Mouse (Mus musculus): ENCODE data around the gene Pou6f2.
A peak's percentile ranks its signal among the peaks of the same experiment; 100 is the strongest.

Gene Pou6f2

DNA sequence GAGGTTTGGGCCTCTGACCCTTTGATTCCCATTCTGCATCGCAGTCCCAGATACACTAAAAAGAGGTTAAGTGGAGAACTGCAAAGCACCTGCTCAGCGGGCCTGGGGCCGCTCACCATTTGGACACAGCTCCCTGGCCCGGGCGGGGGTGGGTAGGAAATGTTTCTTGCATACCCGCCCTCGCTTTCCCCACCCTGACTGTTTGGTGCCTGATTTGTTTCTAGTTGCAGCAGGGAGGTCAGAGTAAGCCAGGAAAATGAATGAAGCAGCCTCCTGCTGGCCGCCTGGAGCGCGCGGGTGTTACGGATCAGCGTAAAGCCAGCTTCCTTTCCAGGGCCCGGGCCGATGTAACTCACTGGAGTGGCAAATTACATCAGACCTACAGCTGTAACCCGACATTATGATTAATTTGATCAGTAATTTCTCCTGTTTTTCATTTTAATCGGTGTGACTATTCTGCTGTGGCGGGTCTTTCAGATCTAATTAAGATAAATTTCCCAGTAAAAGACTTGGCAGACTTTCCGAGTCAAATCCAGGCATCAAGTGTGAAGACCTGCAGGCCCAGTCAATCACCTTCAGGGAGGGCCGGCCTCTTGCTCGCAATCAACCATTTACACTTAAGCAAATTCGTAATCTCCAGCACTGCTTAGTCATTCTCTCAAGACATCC, 178.8 kb downstream of the Pou6f2 start:
- DNase-seq (ENCODE audit: low read depth): no peak

DNA sequence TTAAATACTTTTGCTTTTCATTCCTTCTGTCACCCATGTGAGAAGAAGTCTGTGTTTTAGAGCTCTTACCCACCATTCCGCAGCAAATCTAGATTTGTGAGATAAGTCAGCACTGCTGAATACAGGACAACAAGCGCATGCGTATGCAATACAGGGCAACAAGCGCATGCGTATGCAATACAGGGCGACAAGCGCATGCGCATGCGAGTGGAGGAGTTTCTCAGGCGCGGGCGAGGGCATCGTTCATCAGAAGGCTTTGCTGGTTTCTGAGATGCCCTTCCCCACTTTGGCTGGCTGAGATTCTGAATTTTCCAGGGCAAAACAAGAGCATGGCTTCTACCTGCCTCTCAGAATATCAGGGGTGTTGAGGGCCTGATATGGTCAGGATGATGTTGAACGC, 186.2 kb downstream of the Pou6f2 start:
- DNase-seq (ENCODE audit: low read depth): no peak

DNA sequence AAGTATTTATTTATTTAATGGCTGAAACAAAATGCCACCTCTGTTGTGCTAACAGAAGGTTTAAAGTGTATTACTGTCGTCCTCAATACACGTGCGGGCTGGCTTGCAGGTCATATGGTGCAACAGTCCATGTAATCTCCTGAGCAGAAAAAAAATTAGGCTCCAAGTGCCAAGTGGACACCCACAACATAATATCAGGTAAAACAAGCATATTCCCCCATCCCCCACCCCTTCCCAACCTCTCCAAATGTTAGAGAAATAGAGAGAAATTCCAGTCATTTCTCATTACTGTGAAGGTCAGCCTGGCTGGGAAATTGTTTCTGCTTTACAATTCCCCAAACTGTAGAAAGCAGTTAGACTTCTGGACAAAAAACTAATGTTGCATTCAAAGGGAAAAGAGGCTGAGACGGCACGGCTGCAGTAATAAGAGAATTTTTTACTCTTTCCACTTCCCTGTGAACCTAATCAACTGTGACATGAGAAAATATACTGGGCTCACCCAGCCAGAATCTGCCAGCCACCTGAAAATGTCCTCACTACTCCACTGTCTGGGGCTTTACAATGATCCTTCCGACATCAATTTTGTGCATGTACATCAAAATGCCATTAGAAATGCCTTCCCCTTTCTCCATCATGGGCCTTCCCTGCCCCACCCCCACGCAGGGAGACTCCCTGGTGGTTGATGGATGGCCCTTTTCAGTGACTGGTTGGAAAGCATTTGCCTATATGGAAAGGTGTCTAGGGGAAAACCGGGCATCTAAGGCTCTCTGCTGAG, 192.8 kb downstream of the Pou6f2 start:
- no peak for DNase-seq (ENCODE audit: low read depth)

- DNase-seq (ENCODE audit: low read depth): no peak
These were observed 223.5 kb downstream of the Pou6f2 start for GRCm38 (mm10) chr13:18174003-18174402.

DNA sequence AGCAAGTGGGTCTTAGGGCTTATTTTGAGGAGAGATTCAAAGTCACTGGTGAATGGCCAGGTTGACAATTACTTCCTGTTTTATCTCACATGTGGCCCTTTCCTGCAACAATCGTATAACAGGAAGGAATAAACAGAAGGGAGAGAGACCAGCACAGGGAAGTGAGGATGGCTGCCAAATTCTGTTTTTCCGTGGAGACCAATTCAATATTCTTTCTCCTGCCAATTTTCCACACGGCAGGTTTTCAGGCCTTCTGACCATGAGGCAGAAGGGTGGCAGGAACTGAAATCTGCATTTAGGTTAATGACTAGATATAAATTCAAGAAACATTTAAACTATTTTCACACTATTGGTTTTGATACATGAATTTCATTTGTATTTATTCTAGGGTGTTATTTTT, 224.5 kb downstream of the Pou6f2 start:
- no peak for DNase-seq (ENCODE audit: low read depth)

GRCm38 (mm10) chr13:18172334-18172733, 225.2 kb downstream of the Pou6f2 start:
- no peak for DNase-seq (ENCODE audit: low read depth)

DNA sequence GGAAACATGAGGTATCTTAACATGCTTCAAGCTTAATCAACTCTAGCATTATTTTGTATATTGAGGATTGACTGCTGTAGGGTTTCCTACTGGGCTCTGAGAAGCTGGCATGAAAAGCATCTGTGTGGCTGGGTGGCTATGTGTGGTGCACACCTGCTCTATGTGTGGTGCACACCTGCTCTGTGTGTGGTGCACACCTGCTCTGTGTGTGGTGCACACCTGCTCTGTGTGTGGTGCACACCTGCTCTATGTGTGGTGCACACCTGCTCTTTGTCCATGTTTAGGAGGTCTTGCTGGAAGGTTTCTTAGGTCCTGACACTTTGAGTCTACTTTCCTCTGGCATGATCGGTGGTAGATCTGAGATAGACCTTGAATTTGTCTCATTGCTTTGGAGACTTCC, 233.3 kb downstream of the Pou6f2 start:
- no peak for DNase-seq (ENCODE audit: low read depth)

DNA sequence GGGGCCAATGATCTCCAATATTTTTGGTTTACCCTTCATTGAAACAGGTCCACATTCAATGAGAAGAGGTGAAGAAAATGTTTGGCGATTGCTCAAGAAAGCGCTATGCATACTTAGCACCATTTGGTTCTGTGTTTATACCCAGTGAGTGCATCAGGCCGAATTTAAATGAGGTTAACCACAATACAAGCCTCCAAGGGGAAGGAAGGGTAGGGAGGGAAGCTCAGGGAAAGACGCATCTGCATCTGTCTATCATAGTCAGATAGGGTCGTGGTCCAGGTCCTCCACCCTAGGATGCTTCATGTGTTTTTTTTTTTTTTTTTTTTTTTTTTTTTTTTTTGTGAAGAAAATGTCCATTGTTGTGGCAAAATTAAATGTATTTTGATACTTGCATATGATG, 236.9 kb downstream of the Pou6f2 start:
- no peak for DNase-seq (ENCODE audit: low read depth)

- DNase-seq (ENCODE audit: low read depth): no peak
These were observed 243.4 kb downstream of the Pou6f2 start for GRCm38 (mm10) chr13:18153949-18154582.

DNA sequence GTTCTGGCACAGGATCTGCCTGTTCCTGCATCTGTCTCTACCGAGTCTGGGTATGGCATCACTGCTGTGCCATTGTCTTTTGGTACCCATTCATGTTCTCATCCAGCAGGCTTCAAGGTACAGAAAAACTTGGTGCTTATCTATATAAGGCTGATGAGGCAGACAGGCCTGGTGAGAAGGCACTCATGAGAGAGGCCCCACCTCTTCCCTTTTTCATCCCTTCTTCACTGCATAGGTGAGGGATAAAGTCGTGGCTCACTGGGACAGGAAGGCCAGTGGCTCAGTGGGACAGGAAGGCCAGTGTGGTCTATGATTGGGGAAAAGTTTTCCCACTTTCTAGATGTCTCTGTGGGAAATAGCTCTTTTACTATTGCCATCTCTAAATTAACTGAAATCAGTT, 263.8 kb downstream of the Pou6f2 start:
- DNase-seq (ENCODE audit: low read depth): no peak

GRCm38 (mm10) chr13:18133193-18133592, 264.3 kb downstream of the Pou6f2 start:
- no peak for DNase-seq (ENCODE audit: low read depth)

- no peak for DNase-seq (ENCODE audit: low read depth)
These were observed 266.2 kb downstream of the Pou6f2 start for GRCm38 (mm10) chr13:18131324-18131723.

GRCm38 (mm10) chr13:18129697-18130096, 267.8 kb downstream of the Pou6f2 start:
- no peak for DNase-seq (ENCODE audit: low read depth)

- DNase-seq (ENCODE audit: low read depth): no peak
These were observed 268.7 kb downstream of the Pou6f2 start for GRCm38 (mm10) chr13:18128826-18129225.

DNA sequence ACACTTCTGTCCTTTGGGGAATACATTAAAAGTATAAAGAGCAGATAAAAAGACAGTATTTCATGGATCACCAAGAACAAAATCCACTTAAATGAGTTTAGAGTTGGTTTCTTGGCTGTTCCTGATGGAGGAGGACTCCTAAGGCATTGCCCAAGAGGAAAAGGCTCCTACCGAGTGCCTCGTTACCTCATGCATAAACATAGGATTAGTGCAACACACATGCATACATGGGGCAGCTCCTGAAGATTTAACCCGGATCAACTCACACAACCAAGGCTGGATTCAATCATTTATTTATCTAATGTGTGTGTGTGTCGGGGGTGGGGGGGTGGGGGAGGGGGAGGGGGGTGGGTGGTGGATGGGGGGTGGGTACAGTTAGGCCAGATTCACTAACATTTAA, 269.4 kb downstream of the Pou6f2 start:
- no peak for DNase-seq (ENCODE audit: low read depth)

- no peak for DNase-seq (ENCODE audit: low read depth)
These were observed 271.4 kb downstream of the Pou6f2 start for GRCm38 (mm10) chr13:18126111-18126510.

GRCm38 (mm10) chr13:18125226-18126000, 272.1 kb downstream of the Pou6f2 start:
- no peak for DNase-seq (ENCODE audit: low read depth)

DNA sequence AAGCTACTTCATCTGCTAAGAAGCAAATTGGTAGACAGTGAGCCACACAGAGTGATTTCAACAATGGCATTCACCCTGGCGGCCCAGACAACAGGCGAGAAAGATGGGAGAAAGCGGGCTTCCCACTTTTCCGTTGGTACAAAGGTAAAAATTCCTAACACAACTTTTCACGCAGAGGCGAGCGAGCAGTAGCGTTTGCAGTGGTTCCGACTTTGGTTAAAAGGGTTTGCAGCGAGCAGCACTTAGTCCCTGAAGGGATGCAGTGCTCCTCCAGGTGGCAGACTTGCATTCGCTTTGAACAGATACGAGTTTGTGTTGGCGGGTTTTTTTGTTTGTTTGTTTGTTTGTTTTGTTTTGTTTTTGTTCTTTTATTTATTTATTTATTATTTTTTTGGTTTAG, 273.1 kb downstream of the Pou6f2 start:
- DNase-seq (ENCODE audit: low read depth): peak; percentile 1

GRCm38 (mm10) chr13:18120406-18120805, 277.1 kb downstream of the Pou6f2 start:
- no peak for DNase-seq (ENCODE audit: low read depth)

DNA sequence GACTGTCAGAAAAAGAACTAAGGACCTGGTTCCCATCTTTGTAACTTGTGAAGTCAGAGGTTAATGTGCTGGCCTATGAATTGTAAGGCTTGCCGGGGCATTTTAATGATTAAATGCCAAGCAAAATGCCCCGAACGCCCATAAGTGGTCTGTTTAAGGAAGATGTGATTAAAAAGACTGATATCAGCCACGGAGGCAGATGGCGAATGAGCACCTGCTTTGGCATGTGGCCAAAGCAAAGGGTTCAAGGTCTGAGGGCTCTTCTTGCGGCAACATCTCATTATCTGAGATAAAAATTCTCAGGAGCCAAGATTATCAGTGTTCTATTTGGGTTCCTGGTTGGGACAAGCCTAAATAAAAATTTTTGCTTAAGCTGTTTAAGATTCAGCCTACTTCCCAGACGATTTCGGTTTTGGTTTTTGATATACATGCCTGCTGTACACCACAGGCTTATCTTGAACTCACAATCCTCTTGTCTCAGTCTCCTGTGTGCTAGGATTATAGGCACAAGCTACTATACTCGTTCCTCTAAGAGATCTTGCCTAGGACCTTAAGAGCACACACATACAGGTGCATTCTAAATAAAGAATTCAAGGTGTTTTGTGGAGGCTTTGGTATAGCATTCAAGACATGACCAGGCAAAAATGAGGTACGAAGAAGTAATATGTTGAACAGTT, 315.9 kb downstream of the Pou6f2 start:
- no peak for DNase-seq (ENCODE audit: low read depth)
